Comparison of ENCODE assay signal across 8 mouse cellular contexts in genomic region chr6:145340657-145341146, GRCm38 (mm10).
A peak's percentile ranks its signal among the peaks of the same experiment; 100 is the strongest.
DNase-seq lines count a peak whose midpoint lies in the region; ATAC-seq and TF ChIP-seq lines count a peak whose summit lies in the region.

No protein-coding gene starts in this region.

- H3K4me3 ChIP-seq in E14TG2a.4 (replicated peaks; ENCODE audit: low read length): peak overlapping the region; percentile 74
- H3K4me3 ChIP-seq in forebrain, embryonic 13.5 days: peak overlapping the region; percentile 51
- peak overlapping the region; percentile 55 for H3K4me3 ChIP-seq in neural tube, embryonic 15.5 days (replicated peaks)

- intact Hi-C loops in heart, postnatal 10 days (cut with DNase I): loop anchor here (1.0 to 2.0 kb wide), 3 partner anchors 90 to 162 kb away; partner anchors contain the start of genes Casc1, Etfrf1 and Kras

- peak; percentile 93 for DNase-seq in c-Kit-positive CD71-positive TER-119-positive erythroid progenitor cells, embryonic 14.5 days (ENCODE audit: low spot score)
- peak; percentile 97 to 98 for DNase-seq in heart, postnatal 10 days
- DNase-seq in layer of hippocampus, adult 11-12 months (ENCODE audit: low spot score): peak; percentile 95
- peak; percentile 98 to 99 for DNase-seq in lung, adult 18-20 months
- DNase-seq in testis, postnatal 14 days (ENCODE audit: low spot score): peak; percentile 96

- no peaks in the 10 kb centered on the region for H3K36me3 ChIP-seq in E14TG2a.4 (ENCODE audit: insufficient read depth, low read length)
- H3K36me3 ChIP-seq in forebrain, embryonic 13.5 days (ENCODE audit: poor library complexity, severe bottlenecking): no peaks in the 10 kb centered on the region
- no peaks in the 10 kb centered on the region for H3K36me3 ChIP-seq in neural tube, embryonic 15.5 days

- TF ChIP-seq CTCF in E14TG2a.4 (conservative IDR thresholded peaks at IDR 0.05; ENCODE audit: low read length): no peak

- 0% methylated on average over 33 of the region's 37 CpGs for WGBS in forebrain, embryonic 13.5 days
- WGBS in neural tube, embryonic 15.5 days: 0% methylated on average over 33 of the region's 37 CpGs

- H3K9ac ChIP-seq in forebrain, embryonic 13.5 days: peak overlapping the region; percentile 62
- H3K9ac ChIP-seq in neural tube, embryonic 15.5 days (replicated peaks): peak overlapping the region; percentile 51

- H3K4me1 ChIP-seq in E14TG2a.4 (replicated peaks; ENCODE audit: low read depth, low read length): peaks cover 36% of the 10 kb centered on the region
- 0 out of 2 replicates have a peak, but pooled peaks cover 7% of the 10 kb centered on the region for H3K4me1 ChIP-seq in forebrain, embryonic 13.5 days
- H3K4me1 ChIP-seq in neural tube, embryonic 15.5 days: 0 out of 2 replicates have a peak, but pooled peaks cover 11% of the 10 kb centered on the region

- peak overlapping the region; percentile 33 for H3K27ac ChIP-seq in forebrain, embryonic 13.5 days
- H3K27ac ChIP-seq in neural tube, embryonic 15.5 days (replicated peaks): peak overlapping the region; percentile 87

- ATAC-seq in forebrain, embryonic 13.5 days: peak; percentile 96
- peak; percentile 97 for ATAC-seq in neural tube, embryonic 15.5 days (ENCODE audit: low FRiP score)

- H3K9me3 ChIP-seq in E14TG2a.4 (ENCODE audit: low read length): no peaks in the 10 kb centered on the region
- no peaks in the 10 kb centered on the region for H3K9me3 ChIP-seq in forebrain, embryonic 13.5 days (replicated peaks)
- H3K9me3 ChIP-seq in neural tube, embryonic 15.5 days (replicated peaks): no peaks in the 10 kb centered on the region

- peaks cover 17% of the 10 kb centered on the region for H3K27me3 ChIP-seq in E14TG2a.4 (ENCODE audit: insufficient read depth, low read length)
- peaks cover 21% of the 10 kb centered on the region for H3K27me3 ChIP-seq in forebrain, embryonic 13.5 days
- no peaks in the 10 kb centered on the region; the same call in 1 of the 2 replicates for H3K27me3 ChIP-seq in neural tube, embryonic 15.5 days (replicated peaks)

- H3K4me2 ChIP-seq in forebrain, embryonic 13.5 days: peak overlapping the region; percentile 86
- H3K4me2 ChIP-seq in neural tube, embryonic 15.5 days: peak overlapping the region; percentile 96

Comparison
In these comparisons a context has a peak if more than half of its experiments do, and no peak if none do; other contexts are left out.
1. Peak in every context shown above with its lines: DNase-seq, ATAC-seq, H3K4me3 ChIP-seq and H3K27ac ChIP-seq.